Mouse (Mus musculus) megakaryocyte-erythroid progenitor cell, adult 5-6 weeks (primary cell): Measurements from ENCODE around the gene Prr15. TPM values are rescaled to one million over a fixed set of nuclear protein-coding genes. Genes with fewer than 3 reads are reported as not detected.

ENCODE experiments used
- ATAC-seq: replicated peaks from 2 replicates; pipeline ENCODE4 v1.8.0; 2016; ENCODE audit warnings: mild to moderate bottlenecking, inconsistent platforms; ENCODE audit not compliant: severe bottlenecking, poor library complexity, low FRiP score, low TSS enrichment
- total RNA-seq, 2 experiments: library from RNA; stranded (forward) in 1 of 2; stranded (reverse) in 1 of 2; fragments of 200-1000, 215-1000 nt in 1 of 2; fragments of >200 nt in 1 of 2; fragmentation: Nextera tagmentation in 1 of 2; gene quantifications; 2 replicates each; pipeline ENCODE4 v1.2.3; 2014 to 2017

Gene Prr15
- total RNA-seq (2014; fragmentation: Nextera tagmentation) (0.52 TPM in 1 of 2 replicates, not detected in the other), total RNA-seq (2017) (0.19 TPM in 1 of 2 replicates, not detected in the other)

DNA sequence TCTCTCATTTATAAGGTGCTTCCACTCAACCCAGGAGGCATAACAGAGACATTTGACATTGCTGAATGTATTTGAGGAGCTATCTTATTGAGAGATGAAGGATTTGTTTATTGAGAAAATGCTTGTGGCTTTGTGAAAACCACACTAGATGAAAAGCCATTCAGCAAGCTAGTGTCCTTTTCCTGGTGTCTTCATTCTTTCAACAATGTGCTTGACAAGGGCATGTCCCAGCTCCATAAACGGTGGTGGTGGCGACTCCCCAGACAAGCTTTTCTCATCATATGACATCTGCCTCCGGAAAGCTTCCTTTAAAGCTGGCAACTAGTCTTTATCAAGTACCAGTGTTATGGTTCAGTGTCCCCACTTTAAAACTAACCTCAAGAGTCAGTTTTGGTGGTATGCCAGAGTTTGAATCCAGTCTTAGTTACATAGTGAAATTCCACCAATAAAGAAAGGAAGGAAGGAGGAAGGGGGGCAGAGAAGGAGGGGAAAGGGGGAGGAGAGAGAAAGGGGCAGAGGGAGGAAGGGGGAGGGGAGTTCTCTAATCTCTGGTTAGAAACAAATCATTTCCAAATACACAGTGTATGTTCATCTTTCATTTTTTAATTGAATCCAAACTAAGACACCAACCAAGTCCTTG is at the start of gene Prr15:
TSS of gene Prr15 (plus strand) at position 590 of the 640 bp plus-strand sequence.
- ATAC-seq: no peak

DNA sequence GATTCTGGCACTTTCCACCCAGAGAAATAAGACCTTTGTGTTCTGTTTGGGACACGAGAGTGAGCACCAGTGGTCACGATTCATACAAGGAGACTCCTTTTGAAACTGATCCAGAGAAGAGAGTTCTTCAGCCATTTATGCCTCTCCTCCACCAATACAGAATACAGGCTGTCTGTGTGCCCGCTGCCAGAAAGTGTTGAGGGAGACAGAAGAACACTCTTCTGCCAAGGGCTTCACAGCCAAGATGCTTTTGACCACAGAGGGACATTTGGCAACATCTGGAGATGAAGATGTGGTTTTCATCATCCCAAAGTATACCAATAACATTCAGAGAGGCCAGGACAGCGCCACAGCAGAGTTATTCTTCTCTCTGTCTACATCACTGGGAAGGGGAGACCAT is 48.4 kb upstream of the Prr15 start:
- ATAC-seq: no peak

DNA sequence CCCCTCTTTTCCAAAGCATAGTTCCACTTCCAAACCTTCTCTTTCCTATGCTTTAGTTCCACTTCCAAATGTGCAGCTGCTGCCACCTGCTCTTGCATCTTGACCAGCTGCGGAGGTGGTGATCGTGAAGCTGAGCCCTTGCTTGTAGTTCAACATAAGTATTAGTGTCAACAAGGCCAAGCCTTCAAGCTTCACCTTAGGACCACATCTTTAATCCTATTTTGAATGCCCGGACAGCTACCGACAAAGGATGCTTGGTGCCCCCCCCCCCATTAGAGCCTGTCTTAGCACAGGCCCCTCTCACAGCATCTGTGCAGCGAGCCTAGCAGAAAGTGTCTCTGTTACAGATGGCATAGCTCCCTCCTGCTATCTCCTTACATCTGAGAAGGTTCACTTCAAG is 47.8 kb upstream of the Prr15 start:
- ATAC-seq: no peak

DNA sequence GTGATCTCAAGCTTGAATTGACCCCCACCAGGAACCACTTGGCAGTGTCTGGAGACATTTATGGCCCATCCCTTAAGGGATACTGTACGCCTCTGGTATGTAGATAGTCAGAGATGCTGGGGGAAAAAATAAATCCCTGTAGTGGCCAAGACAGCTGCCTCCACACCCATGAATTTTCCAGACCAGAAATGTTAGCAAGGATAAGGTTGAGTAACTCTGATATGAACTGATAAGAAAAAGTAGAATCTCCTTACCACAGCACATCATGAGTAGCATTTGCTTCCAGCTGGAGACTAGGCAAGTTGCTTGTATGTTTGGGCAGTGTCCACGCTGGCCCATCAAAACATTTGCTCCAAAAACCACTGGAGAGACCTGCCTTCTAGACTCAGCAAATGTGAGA is 47.0 kb upstream of the Prr15 start:
- no peak for ATAC-seq

DNA sequence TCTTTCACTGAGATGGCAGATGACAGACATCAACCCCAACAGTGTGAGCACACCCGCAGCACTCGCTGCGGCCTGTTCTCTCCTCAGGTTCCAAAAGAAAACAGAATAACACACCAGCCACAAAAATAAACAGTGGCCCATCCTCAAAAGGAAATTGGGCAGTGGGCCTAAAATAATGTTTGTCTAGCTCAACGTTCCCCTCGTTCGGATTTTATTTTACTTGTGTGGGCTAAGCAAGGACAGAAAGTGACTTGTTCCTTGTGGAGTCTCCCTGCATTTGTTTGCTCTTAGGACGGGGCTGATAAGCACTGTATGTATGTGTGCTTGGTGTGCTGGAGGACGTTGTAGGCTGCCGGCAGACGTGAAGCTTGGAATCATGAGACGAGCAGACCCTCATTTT is 46.2 kb upstream of the Prr15 start:
- ATAC-seq: no peak

GRCm38 (mm10) chr6:54280248-54280647 is 45.4 kb upstream of the Prr15 start:
- no peak for ATAC-seq

DNA sequence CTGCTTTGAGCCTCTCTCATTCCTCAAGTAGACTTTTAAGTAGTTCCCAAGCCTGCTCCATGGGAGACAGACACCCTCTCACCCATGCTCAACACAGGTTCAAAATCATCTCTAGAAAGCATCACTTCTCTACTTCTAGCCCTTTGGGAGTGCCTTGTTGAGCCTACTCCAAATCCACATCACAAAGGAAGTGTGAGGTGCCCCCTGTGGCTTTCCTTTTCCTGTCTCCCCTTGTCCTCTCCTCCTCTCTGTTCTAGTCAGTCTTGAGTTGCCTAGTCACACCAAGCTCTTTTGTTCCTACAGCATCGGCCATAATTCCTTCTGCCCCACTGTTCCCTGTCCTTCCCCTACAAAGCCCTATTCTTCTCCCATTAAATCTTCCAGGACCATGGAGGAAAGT is 42.3 kb upstream of the Prr15 start:
- ATAC-seq: no peak

DNA sequence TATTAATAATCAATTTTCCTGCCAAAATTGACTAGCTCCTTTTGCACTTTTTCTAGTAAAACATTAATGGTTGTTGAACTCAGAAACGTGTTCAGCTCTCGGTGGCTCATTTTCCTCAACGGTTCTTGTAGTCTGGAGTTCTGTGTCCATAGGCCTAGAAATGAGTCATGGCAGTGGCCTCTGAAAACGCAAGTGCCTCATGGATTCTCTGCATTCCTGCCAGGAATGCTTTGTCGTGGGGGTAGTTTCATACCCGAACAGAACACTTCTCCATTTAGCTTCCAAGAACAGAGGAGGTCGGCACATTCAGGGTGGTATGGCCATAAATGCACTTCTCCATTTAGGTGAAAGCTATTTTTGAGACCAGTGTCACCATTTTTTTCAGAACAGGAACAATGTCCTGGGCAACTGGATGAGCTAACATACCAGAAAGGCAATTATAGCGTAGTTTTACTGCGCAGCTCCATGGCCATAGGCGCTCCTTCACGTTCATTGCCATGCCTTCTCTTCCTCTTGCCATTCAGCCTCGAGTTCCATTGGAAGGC is 41.4 kb upstream of the Prr15 start:
- ATAC-seq: no peak

DNA sequence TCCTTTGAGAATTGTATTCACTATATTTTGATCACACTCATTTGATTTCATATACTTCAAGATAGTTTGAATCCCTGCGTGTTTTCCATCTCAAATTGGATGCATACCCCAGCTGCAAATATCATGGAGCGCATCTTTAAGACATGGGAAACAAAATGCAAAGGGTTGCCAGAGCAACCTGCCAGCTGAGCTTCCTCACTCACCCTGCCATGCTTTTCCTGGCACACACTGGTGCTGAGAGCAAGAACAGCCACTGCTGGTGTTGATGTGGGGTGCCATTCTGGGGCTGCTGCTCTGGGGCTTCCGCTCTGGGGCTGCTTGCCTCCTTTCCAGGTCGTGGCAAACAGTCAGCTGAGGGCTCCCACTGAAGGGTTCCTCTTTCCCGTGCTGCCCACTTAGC is 38.8 kb upstream of the Prr15 start:
- no peak for ATAC-seq

- no peak for ATAC-seq
Observed at GRCm38 (mm10) chr6:54289774-54290500, 35.7 kb upstream of the Prr15 start.

- no peak for ATAC-seq
Observed at GRCm38 (mm10) chr6:54297231-54297630, 28.4 kb upstream of the Prr15 start.

DNA sequence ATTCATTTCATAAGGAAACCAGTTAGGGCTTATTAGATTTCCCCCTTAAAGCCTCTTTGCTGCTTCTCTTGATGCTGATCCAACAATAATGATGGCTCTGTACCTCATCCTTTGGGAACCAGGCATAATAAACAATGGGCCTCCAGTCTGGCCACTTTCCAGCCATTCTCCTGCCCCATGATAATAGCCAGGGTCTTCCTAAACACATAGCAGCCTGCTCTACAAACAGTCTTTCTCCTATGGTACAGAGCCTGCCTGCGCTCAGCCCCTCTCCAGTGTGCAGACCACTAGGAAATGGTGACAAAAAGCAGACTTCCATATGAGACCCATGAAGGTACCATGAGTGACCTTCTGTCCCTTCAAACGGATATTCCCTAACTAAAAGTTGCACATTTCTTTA is 26.2 kb upstream of the Prr15 start:
- ATAC-seq: no peak

DNA sequence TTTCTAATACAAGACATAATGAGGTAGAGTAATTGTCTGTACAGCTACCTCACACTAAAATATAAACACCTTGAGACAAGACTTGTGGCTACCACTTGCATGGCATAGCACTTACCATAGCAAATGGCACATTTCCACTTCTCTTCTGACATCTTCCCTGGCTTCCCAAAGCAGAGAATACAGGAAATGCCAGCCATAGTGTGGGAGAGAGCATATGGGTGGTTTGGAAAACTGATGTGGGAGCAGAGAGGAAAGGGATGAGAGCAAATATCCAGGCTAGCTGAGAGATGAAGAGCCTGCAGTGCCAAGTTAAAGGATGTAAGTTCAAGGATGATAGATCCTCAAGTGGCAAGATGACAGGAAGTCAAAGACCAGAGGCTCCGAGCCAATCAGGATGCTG is 19.9 kb upstream of the Prr15 start:
- ATAC-seq: no peak

- ATAC-seq: no peak
Observed at GRCm38 (mm10) chr6:54313071-54313470, 12.6 kb upstream of the Prr15 start.

GRCm38 (mm10) chr6:54318618-54319017 is 7.0 kb upstream of the Prr15 start:
- no peak for ATAC-seq

- no peak for ATAC-seq
Observed at GRCm38 (mm10) chr6:54319198-54319597, 6.4 kb upstream of the Prr15 start.

GRCm38 (mm10) chr6:54320236-54320635 is 5.4 kb upstream of the Prr15 start:
- ATAC-seq: no peak

DNA sequence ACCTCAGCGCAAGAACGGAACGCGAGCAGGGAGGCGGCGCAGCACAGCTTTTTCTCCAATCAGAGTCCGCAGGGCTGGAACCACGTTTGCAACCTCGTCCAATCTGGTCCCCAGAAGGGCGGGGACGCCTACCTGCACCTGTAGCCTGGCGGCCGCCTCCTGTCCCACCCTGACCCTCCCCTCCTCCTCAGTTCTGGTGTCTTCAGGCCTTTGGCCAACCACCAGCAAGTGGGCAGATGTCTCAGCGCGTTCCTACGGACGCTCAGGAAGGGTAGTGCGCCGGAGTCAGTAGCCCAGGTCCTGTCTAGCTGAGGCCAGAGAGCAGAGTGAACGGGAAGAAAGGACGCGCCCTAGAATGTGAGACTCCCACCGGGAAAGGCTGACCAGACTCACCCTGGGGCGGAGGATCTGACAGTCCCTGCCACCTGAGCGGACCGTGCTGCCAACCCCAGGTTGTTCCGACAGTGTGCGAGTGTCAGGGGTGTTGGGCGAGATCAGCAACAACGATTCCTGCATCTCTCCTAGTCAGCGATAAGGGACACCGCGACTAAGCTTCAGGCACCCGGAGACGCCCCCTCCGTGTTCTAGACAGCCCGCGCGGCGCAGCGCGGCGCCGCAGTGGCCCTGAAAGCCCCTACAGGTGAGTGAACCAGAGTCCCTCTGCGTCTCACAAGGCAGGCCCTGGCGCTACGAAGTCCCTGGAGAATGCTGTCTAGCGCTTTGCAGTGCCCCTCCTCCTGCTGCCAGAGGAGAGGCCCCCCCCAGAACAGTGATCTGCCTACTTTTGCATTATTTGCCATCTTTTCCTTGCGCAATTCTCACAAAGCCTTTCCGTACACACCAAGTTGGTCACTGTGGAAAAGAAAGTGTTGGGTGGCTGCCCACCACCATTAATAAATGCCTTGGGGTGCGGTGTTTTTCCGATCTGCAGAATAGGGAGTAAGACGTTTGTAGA is 1.3 kb downstream of the Prr15 start:
- peak; percentile 13; the same call in 1 of the 2 replicates for ATAC-seq

DNA sequence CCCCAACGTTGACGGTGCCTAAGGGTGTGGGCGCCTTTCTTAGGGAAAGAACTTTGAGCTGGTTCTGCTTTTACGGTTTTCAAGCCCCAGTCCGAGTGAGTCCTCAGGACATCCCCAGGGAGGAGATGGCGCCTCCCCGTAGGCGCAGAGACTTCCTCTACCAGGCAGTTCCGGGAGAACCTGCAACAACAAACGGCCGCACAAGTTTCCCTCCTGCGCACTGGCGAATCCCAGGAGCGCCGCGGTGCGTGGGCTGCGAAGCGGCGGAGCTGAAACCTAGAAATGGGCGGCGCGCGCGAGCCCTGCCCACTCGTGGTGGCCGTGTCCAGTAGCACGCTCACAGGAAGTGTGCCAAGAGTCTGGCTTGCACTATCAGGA is 2.0 kb downstream of the Prr15 start:
- no peak for ATAC-seq

DNA sequence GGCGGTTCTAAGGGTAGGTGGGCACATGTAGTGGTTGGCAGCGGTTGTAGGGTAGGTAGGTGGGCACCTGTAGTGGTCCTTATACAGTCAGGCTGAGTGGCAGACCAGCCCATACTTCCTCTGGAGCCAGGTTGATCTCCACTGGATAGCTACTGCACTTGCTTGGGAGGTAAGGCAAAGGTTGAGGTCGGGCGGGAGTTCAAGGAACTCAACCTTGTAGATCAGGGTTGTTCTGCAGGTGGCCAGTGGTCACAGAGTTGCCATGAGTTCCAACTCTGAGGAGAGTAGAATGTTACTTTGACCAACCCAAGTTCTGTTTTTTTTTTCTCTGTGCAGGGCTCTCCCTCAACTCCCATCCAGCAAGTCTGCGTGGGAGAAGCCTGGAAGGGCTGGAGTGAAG is 3.1 kb downstream of the Prr15 start:
- ATAC-seq: no peak
